Mouse (Mus musculus) CH12.LX (cell line): ENCODE measurements around the gene Fcer1a. TPM values are rescaled to one million over a fixed set of nuclear protein-coding genes. Genes with fewer than 3 reads are reported as not detected.

Experiments
- DNase-seq: peaks from one replicate; pipeline ENCODE4 v3.0.0-alpha.2; 2013; ENCODE audit errors: extremely low read depth
- H3K27ac ChIP-seq: 2 replicates; pipeline ENCODE4 v1.5.1; 2012; ENCODE audit warnings: low read depth, mild to moderate bottlenecking, control low read depth, moderate library complexity; ENCODE audit not compliant: insufficient read depth
- H3K27me3 ChIP-seq: replicated peaks from 2 replicates; pipeline ENCODE3; 2012; ENCODE audit warnings: inconsistent platforms
- H3K36me3 ChIP-seq, 2 experiments: replicated peaks in 1 of 2; 2 replicates each; pipeline versions ENCODE3 to v1.6.1; 2012; ENCODE audit warnings: inconsistent platforms in 1 of 2, low read length in 1 of 2, mild to moderate bottlenecking in 1 of 2, mixed read lengths in 1 of 2, moderate library complexity in 1 of 2; ENCODE audit not compliant: control insufficient read depth in 1 of 2, insufficient read depth in 1 of 2
- H3K4me1 ChIP-seq, 2 experiments: 2 replicates each; pipeline ENCODE4 v1.6.1; 2012; ENCODE audit warnings: inconsistent platforms in 1 of 2, moderate library complexity in 1 of 2; ENCODE audit not compliant: insufficient read depth in 2 of 2, control insufficient read depth in 1 of 2
- H3K4me2 ChIP-seq: 2 replicates; pipeline ENCODE4 v1.6.1; 2012; ENCODE audit warnings: low read depth, mild to moderate bottlenecking, control low read depth; ENCODE audit not compliant: poor library complexity, insufficient read depth, severe bottlenecking
- H3K4me3 ChIP-seq, 3 experiments: fragments of 150-350 bp in 1 of 3; sonication (generic) in 1 of 3; replicated peaks in 1 of 3; 2 replicates each; pipeline versions ENCODE3 to v1.5.1; 2011 to 2012; ENCODE audit warnings: low read depth in 2 of 3, low read length in 2 of 3, mild to moderate bottlenecking in 2 of 3, moderate library complexity in 2 of 3, control low read depth in 1 of 3, improper control_type of control experiment in 1 of 3, inconsistent platforms in 1 of 3, mixed read lengths in 1 of 3; ENCODE audit not compliant: poor library complexity in 1 of 3
- H3K79me2 ChIP-seq: replicated peaks from 2 replicates; pipeline ENCODE4 v1.6.1; 2012; ENCODE audit warnings: mild to moderate bottlenecking, moderate library complexity; ENCODE audit not compliant: control insufficient read depth, poor library complexity, insufficient read depth, severe bottlenecking; ENCODE audit errors: extremely low read depth
- H3K9ac ChIP-seq: 2 replicates; pipeline ENCODE4 v1.6.1; 2012; ENCODE audit warnings: low read depth, mild to moderate bottlenecking, control low read depth, moderate library complexity; ENCODE audit not compliant: insufficient read depth
- H3K9me3 ChIP-seq: replicated peaks from 2 replicates; pipeline ENCODE3; 2012; ENCODE audit warnings: low read length, inconsistent platforms, mixed read lengths
- CHD1 ChIP-seq: IDR thresholded peaks from 2 replicates; pipeline ENCODE4 v1.6.1; 2012; ENCODE audit warnings: low read depth, low read length, improper control_type of control experiment, inconsistent platforms
- CHD2 ChIP-seq: IDR thresholded peaks from 2 replicates; pipeline ENCODE4 v1.6.1; 2011; ENCODE audit warnings: low read length, improper control_type of control experiment
- EP300 ChIP-seq: IDR thresholded peaks from 2 replicates; pipeline ENCODE4 v1.6.1; 2011; ENCODE audit warnings: low read length, improper control_type of control experiment
- ETS1 ChIP-seq: conservative IDR thresholded peaks from 2 replicates; pipeline ENCODE4 v1.6.1; 2012; ENCODE audit warnings: low read depth, mild to moderate bottlenecking, inconsistent platforms, low read length, improper control_type of control experiment, moderate library complexity
- GABPA ChIP-seq: IDR thresholded peaks from 2 replicates; pipeline ENCODE4 v1.6.1; 2012; ENCODE audit warnings: low read depth, low read length, improper control_type of control experiment, inconsistent platforms; ENCODE audit not compliant: insufficient replicate concordance
- IRF4 ChIP-seq: IDR thresholded peaks from 2 replicates; pipeline ENCODE4 v1.6.1; 2014; ENCODE audit warnings: low read depth, mild to moderate bottlenecking, inconsistent platforms, low read length, improper control_type of control experiment
- JUN ChIP-seq: IDR thresholded peaks from 2 replicates; pipeline ENCODE4 v1.6.1; 2011; ENCODE audit warnings: low read depth, mild to moderate bottlenecking, low read length, improper control_type of control experiment, moderate library complexity; ENCODE audit not compliant: insufficient read depth
- JUND ChIP-seq: conservative IDR thresholded peaks from 2 replicates; pipeline ENCODE4 v1.6.1; 2011; ENCODE audit warnings: low read depth, low read length, improper control_type of control experiment
- MAX ChIP-seq: IDR thresholded peaks from 2 replicates; pipeline ENCODE4 v1.6.1; 2011; ENCODE audit warnings: low read length, improper control_type of control experiment
- MAZ ChIP-seq: IDR thresholded peaks from 2 replicates; pipeline ENCODE4 v1.6.1; 2012; ENCODE audit warnings: low read depth, mild to moderate bottlenecking, inconsistent platforms, low read length, improper control_type of control experiment, moderate library complexity
- MEF2A ChIP-seq: IDR thresholded peaks from 2 replicates; pipeline ENCODE4 v1.6.1; 2014; ENCODE audit warnings: low read depth, mild to moderate bottlenecking, inconsistent platforms, low read length, improper control_type of control experiment, borderline replicate concordance
- MYC ChIP-seq: IDR thresholded peaks from 2 replicates; pipeline ENCODE4 v1.6.1; 2011; ENCODE audit warnings: low read depth, mild to moderate bottlenecking, improper control_type of control experiment, low read length
- NELFE ChIP-seq: IDR thresholded peaks from 2 replicates; pipeline ENCODE4 v1.6.1; 2011; ENCODE audit warnings: low read depth, low read length, improper control_type of control experiment
- POLR2AphosphoS2 ChIP-seq: IDR thresholded peaks from 2 replicates; pipeline ENCODE4 v1.6.1; 2011; ENCODE audit warnings: low read depth, low read length, improper control_type of control experiment
- RAD21 ChIP-seq: IDR thresholded peaks from 2 replicates; pipeline ENCODE4 v1.6.1; 2011; ENCODE audit warnings: low read depth, mild to moderate bottlenecking, low read length, improper control_type of control experiment, moderate library complexity
- SIN3A ChIP-seq: IDR thresholded peaks from 2 replicates; pipeline ENCODE4 v1.6.1; 2012; ENCODE audit warnings: low read length, improper control_type of control experiment, inconsistent platforms
- TBP ChIP-seq: conservative IDR thresholded peaks from 2 replicates; pipeline ENCODE4 v1.6.1; 2011; ENCODE audit warnings: low read depth, low read length, improper control_type of control experiment
- UBTF ChIP-seq: IDR thresholded peaks from 2 replicates; pipeline ENCODE4 v1.6.1; 2012; ENCODE audit warnings: low read depth, mild to moderate bottlenecking, inconsistent platforms, low read length, improper control_type of control experiment, moderate library complexity
- USF2 ChIP-seq: conservative IDR thresholded peaks from 2 replicates; pipeline ENCODE4 v1.6.1; 2011; ENCODE audit warnings: low read depth, low read length, improper control_type of control experiment
- ZC3H11A ChIP-seq: IDR thresholded peaks from 2 replicates; pipeline ENCODE4 v1.6.1; 2012; ENCODE audit warnings: low read depth, mild to moderate bottlenecking, inconsistent platforms, low read length, improper control_type of control experiment
- ZKSCAN1 ChIP-seq: IDR thresholded peaks from 2 replicates; pipeline ENCODE4 v1.6.1; 2012; ENCODE audit warnings: low read depth, inconsistent platforms, low read length, improper control_type of control experiment, borderline replicate concordance
- dilution Hi-C: fragments of 300-500 bp; cut with MboI; formaldehyde crosslinking; loops from 2 replicates; pipeline ENCODE4 v1.14.3; 2020; ENCODE audit warnings: low sequenced_read_pairs; ENCODE audit not compliant: extremely low pct_unique_long_range_greater_than_20kb, extremely low pct_ligation_motif_present
- in situ Hi-C: fragments of 300-500 bp; cut with MboI; formaldehyde crosslinking; loops from 3 replicates; pipeline ENCODE4 v1.14.3; 2019; ENCODE audit warnings: low sequenced_read_pairs, low pct_ligation_motif_present, low pct_unique_long_range_greater_than_20kb, mixed read lengths
- polyA plus RNA-seq: library from polyadenylated mRNA; unstranded; fragments of >175 nt; gene quantifications from 2 replicates; pipeline ENCODE4 v1.2.1, GENCODE M21; 2012; ENCODE audit warnings: low read depth; ENCODE audit not compliant: insufficient read length
- total RNA-seq, 2 experiments: library from RNA; depleted of rRNA; stranded (reverse); fragments of 300-350 nt in 1 of 2; fragments of >200 nt in 1 of 2; gene quantifications; 2 replicates each; pipeline ENCODE4 v1.2.3; 2012 to 2014

Fcer1a gene
- total and polyA plus RNA-seq, 3 experiments = not detected

- Histone ChIP-seq H3K4me2 (no peak within 1 kb of the TSS), H3K9ac (no peak within 1 kb of the TSS), H3K4me1 (no peaks in the 10 kb centered on the region), H3K27me3 (no peaks in the 10 kb centered on the region), H3K9me3 (no peaks in the 10 kb centered on the region), H3K36me3 (no peaks in the 10 kb centered on the region), H3K79me2 (no peaks in the 10 kb centered on the region), H3K27ac (no peak within 1 kb of the TSS), H3K4me3 (no peak within 1 kb of the TSS)
- no peak for TF ChIP-seq CHD2
- TF ChIP-seq MYC = no peak
- no peak for TF ChIP-seq POLR2AphosphoS2
- TF ChIP-seq RAD21 = no peak
- no peak for TF ChIP-seq ETS1
- no peak for TF ChIP-seq MAZ
- no peak for TF ChIP-seq USF2
- no peak for TF ChIP-seq JUN
- no peak for TF ChIP-seq NELFE
- no peak for TF ChIP-seq JUND
- no peak for TF ChIP-seq GABPA
- no peak for TF ChIP-seq SIN3A
- TF ChIP-seq ZC3H11A = no peak
- TF ChIP-seq CHD1 = no peak
- TF ChIP-seq EP300 = no peak
- no peak for TF ChIP-seq UBTF
- no peak for TF ChIP-seq MEF2A
- dilution Hi-C loops = no loop called here
- in situ Hi-C loops = no loop called here
- DNase-seq = no peak
Measured at GRCm38 (mm10) chr1:173190540-173190939, 36.5 kb downstream of the Fcer1a start, which contains the start of gene Olfr1406. Gene Olfr1406, minus strand, starts transcription at chr1:173190640.

- no peak for TF ChIP-seq JUND
- no peak for TF ChIP-seq ZKSCAN1
- TF ChIP-seq MYC = no peak
- TF ChIP-seq CHD2 = no peak
- no peak for TF ChIP-seq IRF4
- no peak for TF ChIP-seq MAX
- no peak for TF ChIP-seq TBP
- TF ChIP-seq EP300 = no peak
- TF ChIP-seq RAD21 = no peak
- DNase-seq = no peak
- Histone ChIP-seq H3K9ac (no peak overlapping the region), H3K4me2 (no peak overlapping the region), H3K4me1 (no peaks in the 10 kb centered on the region), H3K79me2 (no peaks in the 10 kb centered on the region), H3K36me3 (no peaks in the 10 kb centered on the region), H3K27me3 (no peaks in the 10 kb centered on the region), H3K27ac (no peak overlapping the region), H3K4me3 (no peak overlapping the region), H3K9me3 (no peaks in the 10 kb centered on the region)
- dilution Hi-C loops = no loop called here
- in situ Hi-C loops = no loop called here
Measured at GRCm38 (mm10) chr1:173174154-173174842, 52.7 kb downstream of the Fcer1a start.

Other genes starting within 250 kb of the Fcer1a start
- not detected in 2 replicates for gene Olfr1408, start 89.8 kb downstream of the Fcer1a start, total RNA-seq (2012; rRNA removed)
- not detected in 2 replicates for gene Olfr1408, start 89.8 kb downstream of the Fcer1a start, total RNA-seq (2014; rRNA removed)
- not detected in 2 replicates for gene Olfr1408, start 89.8 kb downstream of the Fcer1a start, polyA plus RNA-seq
- not detected in 2 replicates for gene Olfr1406, start 36.6 kb downstream of the Fcer1a start, total RNA-seq (2012; rRNA removed)
- gene Olfr1406, start 36.6 kb downstream of the Fcer1a start, total RNA-seq (2014; rRNA removed) = not detected in 2 replicates
- not detected in 2 replicates for gene Olfr1406, start 36.6 kb downstream of the Fcer1a start, polyA plus RNA-seq
- not detected in 2 replicates for gene Olfr218, start 29.4 kb downstream of the Fcer1a start, total RNA-seq (2012; rRNA removed)
- gene Olfr218, start 29.4 kb downstream of the Fcer1a start, total RNA-seq (2014; rRNA removed) = not detected in 2 replicates
- gene Olfr218, start 29.4 kb downstream of the Fcer1a start, polyA plus RNA-seq = not detected in 2 replicates
- not detected in 2 replicates for gene Olfr1404, start 14.8 kb downstream of the Fcer1a start, total RNA-seq (2012; rRNA removed)
- gene Olfr1404, start 14.8 kb downstream of the Fcer1a start, total RNA-seq (2014; rRNA removed) = not detected in 2 replicates
- gene Olfr1404, start 14.8 kb downstream of the Fcer1a start, polyA plus RNA-seq = not detected in 2 replicates
- not detected in 2 replicates for gene Olfr418, start 38.8 kb upstream of the Fcer1a start, total RNA-seq (2012; rRNA removed)
- gene Olfr418, start 38.8 kb upstream of the Fcer1a start, total RNA-seq (2014; rRNA removed) = not detected in 2 replicates
- not detected in 2 replicates for gene Olfr418, start 38.8 kb upstream of the Fcer1a start, polyA plus RNA-seq
- gene Mptx2, start 50.6 kb upstream of the Fcer1a start, total RNA-seq (2012; rRNA removed) = not detected in 2 replicates
- not detected in 2 replicates for gene Mptx2, start 50.6 kb upstream of the Fcer1a start, total RNA-seq (2014; rRNA removed)
- not detected in 2 replicates for gene Mptx2, start 50.6 kb upstream of the Fcer1a start, polyA plus RNA-seq
- not detected in 2 replicates for gene Ackr1, start 106.5 kb upstream of the Fcer1a start, total RNA-seq (2012; rRNA removed)
- not detected in 2 replicates for gene Ackr1, start 106.5 kb upstream of the Fcer1a start, total RNA-seq (2014; rRNA removed)
- not detected in 2 replicates for gene Ackr1, start 106.5 kb upstream of the Fcer1a start, polyA plus RNA-seq
- 59.7 and 59.8 TPM in 2 replicates for gene Aim2, start 123.7 kb upstream of the Fcer1a start, total RNA-seq (2012; rRNA removed)
- gene Aim2, start 123.7 kb upstream of the Fcer1a start, total RNA-seq (2014; rRNA removed) = 117 and 130 TPM in 2 replicates
- 83.7 and 87.0 TPM in 2 replicates for gene Aim2, start 123.7 kb upstream of the Fcer1a start, polyA plus RNA-seq
- gene Cadm3, start 140.5 kb upstream of the Fcer1a start, total RNA-seq (2012; rRNA removed) = not detected in 2 replicates
- gene Cadm3, start 140.5 kb upstream of the Fcer1a start, total RNA-seq (2014; rRNA removed) = not detected in 2 replicates
- not detected in 2 replicates for gene Cadm3, start 140.5 kb upstream of the Fcer1a start, polyA plus RNA-seq